15 mouse cellular contexts compared by ENCODE assay signal in the genomic region with DNA sequence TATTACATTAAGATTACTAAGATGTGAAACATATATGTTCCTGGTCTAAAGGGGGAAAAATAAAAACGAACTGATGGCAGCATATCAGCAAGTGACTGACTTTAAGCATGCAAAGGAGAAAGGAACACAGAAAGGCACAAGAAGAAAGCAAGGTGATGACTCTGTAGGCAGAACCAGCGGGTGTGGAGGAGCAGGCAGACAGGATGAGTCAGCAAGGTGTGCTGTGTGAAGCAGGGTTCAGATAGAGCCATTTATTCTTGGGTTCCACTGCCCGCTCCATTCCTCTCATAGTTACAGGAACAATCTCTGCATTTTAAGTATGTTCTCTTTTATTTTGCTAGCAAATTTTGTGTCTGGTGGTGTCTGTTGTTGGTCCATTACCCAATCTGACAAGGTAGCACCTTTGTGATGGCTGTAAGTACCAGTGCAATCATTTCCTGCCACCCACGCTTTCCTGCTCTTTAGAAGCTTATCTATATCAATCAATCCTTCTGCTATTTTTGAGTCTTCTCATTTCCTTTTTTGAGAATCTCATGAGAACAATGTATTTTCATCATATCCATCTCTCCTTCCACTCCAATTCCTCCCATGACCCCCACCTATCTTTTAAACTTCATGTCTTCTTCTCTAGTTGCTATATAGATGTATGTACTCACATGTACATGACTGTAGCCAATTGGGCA. TPM values are rescaled to one million over a fixed set of nuclear protein-coding genes. Genes with fewer than 3 reads are reported as not detected.
DNase-seq lines count a peak whose midpoint lies in the region; TF ChIP-seq lines count a peak whose summit lies in the region.
"Had no signal": no experiment of that assay in that cellular context is flagged by ENCODE, and none has a peak within 500 bp of the region (broad histone marks: within the 10 kb centered on the region; RNA-seq: fewer than 3 reads in every experiment).

No protein-coding gene starts in this region.

- H3K4me1 ChIP-seq in thymus, adult 2 months (replicated peaks; ENCODE audit: control insufficient read depth, insufficient read depth, low read length): no peaks in the 10 kb centered on the region
- H3K4me1 ChIP-seq: heart, embryonic 13.5 days; limb, embryonic 12.5 days had no signal

- H3K27me3 ChIP-seq in thymus, adult 2 months (ENCODE audit: control insufficient read depth, insufficient read depth, low read length): no peaks in the 10 kb centered on the region
- H3K27me3 ChIP-seq: heart, embryonic 13.5 days; limb, embryonic 12.5 days; liver, embryonic 15.5 days had no signal

- TF ChIP-seq POLR2A in thymus, adult 2 months (IDR thresholded peaks at IDR 0.05; ENCODE audit: control insufficient read depth, extremely low read depth, insufficient read depth, low read length, poor library complexity): no peak

- 0 out of 2 replicates have a peak overlapping the region, but pooled peaks have one; percentile 9 for H3K27ac ChIP-seq in thymus, adult 2 months (ENCODE audit: control insufficient read depth, insufficient read depth, low read length)
- H3K27ac ChIP-seq: heart, embryonic 13.5 days; left cerebral cortex, adult 2 months; limb, embryonic 12.5 days; liver, embryonic 15.5 days had no signal

- intact Hi-C loops in heart, postnatal 14 days (cut with DNase I): no loop called here

- no peak overlapping the region for H3K4me3 ChIP-seq in thymus, adult 2 months (ENCODE audit: control insufficient read depth, insufficient read depth, low read length)
- H3K4me3 ChIP-seq: heart, embryonic 13.5 days; left cerebral cortex, adult 2 months; limb, embryonic 12.5 days; liver, embryonic 15.5 days had no signal

- WGBS in thymus, adult 2 months: 55% methylated on average over 4 of the region's 4 CpGs

- H3K36me3 ChIP-seq in thymus, adult 2 months (ENCODE audit: control insufficient read depth, insufficient read depth, low read length): peaks cover 59% of the 10 kb centered on the region

- peak; percentile 8 for DNase-seq in thymus, adult 2 months
- DNase-seq in thymus, postnatal 36 days: no peak
- DNase-seq in CD8-positive naive resting alpha-beta T cell, adult 2 months (ENCODE audit: low read depth in 2 of 2, low spot score in 2 of 2): peak; percentile 37 to 51
- peak; percentile 62 for DNase-seq in brain, adult 2 months (ENCODE audit: low read depth, low spot score)
- peak; percentile 27 for DNase-seq in thymus, postnatal 25 days
- DNase-seq in layer of hippocampus, postnatal 10 days (ENCODE audit: low spot score in 2 of 2): no peak
- no peak for DNase-seq in heart, postnatal 14 days
- DNase-seq: adrenal gland, postnatal 36 days; cerebellum, postnatal 10 days; gastrocnemius, postnatal 36 days; lung, postnatal 14 days had no signal

- TF ChIP-seq CTCF in thymus, adult 2 months (IDR thresholded peaks at IDR 0.05; ENCODE audit: borderline replicate concordance, control insufficient read depth, extremely low read depth, insufficient read depth, low read length, poor library complexity): no peak

RNA-seq across cellular contexts. Expression of gene Fam8a1, which starts 21.4 kb away (rescaled TPM):
- polyA plus RNA-seq in thymus, adult 2 months (2012; rRNA removed): 16.0 and 24.9 TPM in 2 replicates
- total RNA-seq in layer of hippocampus, postnatal 10 days (2021): 10 to 100 TPM; 64.4 to 69.3 TPM
- 10 to 100 TPM; 37.3 to 38.5 TPM for total RNA-seq in heart, postnatal 14 days (2021)

RNA-seq across cellular contexts. Expression of gene Nup153, which starts 37.0 kb away (rescaled TPM):
- polyA plus RNA-seq in thymus, adult 2 months (2012; rRNA removed): 164 and 182 TPM in 2 replicates
- total RNA-seq in layer of hippocampus, postnatal 10 days (2021): 10 to 100 TPM; 53.2 to 56.4 TPM
- 10 to 100 TPM; 36.9 to 37.9 TPM for total RNA-seq in heart, postnatal 14 days (2021)

Comparison
In these comparisons a context has a peak if more than half of its experiments do, and no peak if none do; other contexts are left out.
1. DNase-seq: peak in thymus, adult 2 months (single experiment), CD8-positive naive resting alpha-beta T cell, adult 2 months (2 of 2), brain, adult 2 months (single experiment) and thymus, postnatal 25 days (single experiment); none in thymus, postnatal 36 days (0 of 2), layer of hippocampus, postnatal 10 days (0 of 2) and heart, postnatal 14 days (0 of 2).